Mouse (Mus musculus) lung, postnatal 25 days (tissue): ENCODE measurements around the gene Nenf.

ENCODE experiments used
- DNase-seq: peaks from one replicate; pipeline ENCODE4 v3.0.0; 2022; ENCODE audit warnings: low spot score

The Nenf gene

DNA sequence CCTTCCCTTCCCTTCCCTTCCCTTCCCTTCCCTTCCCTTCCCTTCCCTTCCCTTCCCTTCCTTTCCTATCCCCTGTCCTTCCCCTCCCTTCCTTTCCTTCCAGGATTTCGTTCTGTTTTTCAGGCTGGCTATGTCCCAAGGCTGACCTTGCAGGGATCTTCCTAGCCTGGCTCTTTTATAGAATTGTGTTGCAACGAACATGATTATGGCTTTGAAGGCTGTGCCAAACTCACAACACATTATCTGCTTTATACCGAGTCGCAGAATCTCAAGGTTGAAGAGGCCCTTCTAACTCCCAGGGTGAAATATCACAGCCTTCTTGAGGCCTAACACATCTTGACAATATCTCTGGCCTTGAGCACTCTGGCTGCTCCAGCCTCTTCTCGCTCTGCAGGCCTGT lies 692 bp upstream of the Nenf start:
- no peak for DNase-seq

DNA sequence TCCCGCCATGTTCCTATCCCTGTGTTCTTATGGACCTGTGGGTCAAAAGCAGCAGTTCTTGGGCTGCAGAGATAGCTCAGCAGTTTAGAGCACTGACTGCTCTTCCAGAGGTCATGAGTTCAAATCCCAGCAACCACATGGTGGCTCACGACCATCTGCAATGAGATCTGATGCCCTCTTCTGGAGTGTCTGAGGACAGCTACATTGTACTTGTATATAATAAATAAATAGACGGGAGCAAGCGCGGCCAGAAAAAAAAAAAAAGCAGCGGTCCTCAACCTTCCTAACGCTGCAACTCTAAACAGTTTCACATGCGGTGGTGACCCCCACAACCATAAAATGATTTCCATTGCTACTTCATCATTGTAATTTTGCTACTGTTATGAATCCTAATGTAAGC lies 1.2 kb downstream of the Nenf start:
- no peak for DNase-seq

DNA sequence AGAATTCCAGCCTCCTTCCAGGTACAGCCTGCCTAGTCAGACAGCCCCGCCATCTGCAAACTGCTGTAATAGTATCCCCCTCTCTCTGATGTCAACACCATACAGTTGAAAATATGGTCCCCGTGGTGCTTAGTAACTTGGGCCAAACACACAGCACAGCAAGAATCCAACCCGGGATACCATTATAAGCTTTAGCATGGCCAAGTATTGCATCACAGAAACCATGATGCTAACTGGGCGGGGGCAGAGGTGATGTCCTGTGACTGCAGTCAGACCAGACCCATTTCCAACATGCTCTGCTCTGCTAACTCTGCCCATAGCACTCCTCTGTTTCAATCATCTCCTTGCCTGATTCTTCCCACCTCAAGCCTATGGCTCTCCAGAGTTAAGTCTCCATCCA lies 4.1 kb downstream of the Nenf start:
- no peak for DNase-seq

DNA sequence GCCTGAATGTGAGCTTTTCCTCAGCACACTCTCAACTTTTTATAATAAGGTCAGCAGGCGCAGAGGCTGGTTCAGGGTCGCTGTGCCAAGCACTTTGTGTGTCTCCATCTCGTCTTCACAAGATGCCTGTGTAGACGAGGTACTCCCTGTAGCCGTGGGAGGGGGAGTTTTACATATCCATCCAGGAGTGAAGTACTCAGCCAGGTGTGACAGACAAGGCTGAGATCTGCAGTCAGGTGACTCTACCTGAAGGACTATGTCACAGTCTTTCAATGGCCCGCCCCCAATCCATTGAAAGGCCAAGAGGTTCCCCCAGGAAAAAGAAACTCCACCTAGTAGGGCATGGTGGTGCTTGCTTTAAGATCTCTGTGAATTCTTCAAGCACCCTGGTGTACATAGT lies 4.8 kb downstream of the Nenf start:
- DNase-seq: no peak

DNA sequence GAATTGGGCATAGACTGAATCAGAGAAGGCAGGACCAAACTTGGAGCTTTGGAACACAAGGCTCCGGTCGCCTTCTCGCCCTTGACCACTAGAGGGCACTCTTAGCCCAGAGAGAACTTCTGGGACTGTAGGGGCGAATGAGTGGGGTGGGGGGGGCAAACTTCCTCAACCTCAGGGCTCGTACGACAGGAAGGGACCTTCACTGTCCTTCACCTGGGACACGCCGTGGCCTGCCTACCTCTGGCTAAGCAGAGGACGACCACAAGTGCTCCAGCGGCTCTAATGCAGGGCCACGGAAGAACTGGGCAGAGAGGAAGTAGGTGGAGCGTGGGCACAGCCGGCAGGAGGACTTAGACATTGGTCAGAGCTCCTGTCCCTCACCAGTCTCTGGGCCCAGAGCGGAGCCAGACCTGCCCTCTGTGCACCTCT lies 5.5 kb downstream of the Nenf start:
- DNase-seq: peak; percentile 89

DNA sequence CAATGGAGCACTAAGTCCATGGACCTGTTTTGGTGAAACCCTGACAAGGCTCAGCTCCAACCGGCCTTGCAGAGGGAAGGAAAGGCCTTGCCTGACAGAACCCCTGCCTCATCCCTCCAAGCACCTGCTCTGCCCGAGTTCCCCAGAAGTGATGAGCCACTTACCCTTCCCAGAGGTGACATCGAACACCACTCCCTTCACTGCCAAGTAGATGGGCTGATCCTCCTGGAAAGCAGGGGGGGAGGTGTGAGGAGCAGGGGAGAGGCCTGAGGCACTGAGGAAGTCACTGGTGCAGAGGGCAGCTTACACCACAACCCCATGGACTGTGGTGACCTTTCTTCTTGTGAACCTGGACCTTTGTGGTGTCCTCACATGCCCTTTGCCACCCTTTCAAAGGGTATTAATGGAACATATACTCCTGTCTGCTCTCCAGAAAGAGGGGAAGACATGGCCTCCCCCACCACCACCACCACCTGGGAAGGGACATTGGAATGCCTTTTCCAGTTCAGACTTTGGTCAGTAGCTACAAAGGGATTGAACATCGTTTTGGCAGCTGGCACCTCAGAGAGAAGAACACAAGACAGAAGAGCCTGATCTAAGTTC lies 6.6 kb downstream of the Nenf start:
- no peak for DNase-seq

DNA sequence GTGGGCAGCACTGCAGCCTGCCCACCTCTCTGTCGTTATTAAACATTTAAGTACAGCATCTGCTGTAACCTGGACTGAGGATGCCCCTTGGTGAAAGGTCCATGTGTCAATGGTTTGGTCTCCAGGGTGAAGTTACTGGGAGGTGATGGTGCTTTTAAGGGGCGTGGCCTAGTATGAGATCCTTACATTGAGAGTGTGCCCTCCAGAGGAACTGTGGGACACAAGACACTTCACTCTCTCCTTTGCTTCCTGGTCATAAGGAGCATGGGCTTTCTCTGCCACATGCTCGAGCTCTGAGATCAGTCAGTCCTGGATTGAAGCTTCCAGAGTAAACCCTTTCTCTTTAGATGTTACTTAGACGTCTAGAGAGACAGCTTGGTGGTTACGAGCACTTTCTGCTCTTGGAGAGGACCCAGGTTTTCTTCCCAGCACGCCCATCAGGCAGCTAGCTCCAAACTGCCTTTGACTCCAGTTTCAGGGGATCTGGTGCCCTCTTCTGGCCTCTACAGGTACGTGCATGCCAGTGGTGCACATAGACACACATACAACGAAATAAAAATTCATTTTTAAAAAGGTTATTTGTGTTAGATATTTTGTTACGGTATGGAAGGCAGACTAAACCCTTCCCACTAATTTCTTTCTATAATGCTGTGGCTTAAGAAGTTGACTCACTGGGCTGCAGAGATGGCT lies 10.1 kb downstream of the Nenf start:
- no peak for DNase-seq

DNA sequence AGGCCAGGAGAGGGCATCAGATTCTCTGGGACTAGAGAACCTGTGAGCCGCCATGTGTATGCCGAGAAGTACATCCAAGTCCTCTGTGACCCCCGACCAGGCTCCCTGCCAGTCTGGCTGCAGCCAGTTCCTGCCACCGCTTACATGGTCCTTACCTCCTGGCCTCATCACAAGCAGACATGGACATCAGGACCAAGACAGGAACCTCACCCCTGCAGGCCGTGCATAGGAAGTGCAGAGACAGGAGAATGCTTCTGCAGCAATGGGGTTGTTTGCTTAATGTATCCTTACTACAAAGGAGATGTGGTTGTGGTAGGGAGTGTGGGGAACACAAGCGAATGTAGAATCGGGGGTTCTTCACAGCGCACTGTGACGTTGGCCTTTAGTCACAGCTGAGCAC lies 11.7 kb downstream of the Nenf start:
- no peak for DNase-seq

DNA sequence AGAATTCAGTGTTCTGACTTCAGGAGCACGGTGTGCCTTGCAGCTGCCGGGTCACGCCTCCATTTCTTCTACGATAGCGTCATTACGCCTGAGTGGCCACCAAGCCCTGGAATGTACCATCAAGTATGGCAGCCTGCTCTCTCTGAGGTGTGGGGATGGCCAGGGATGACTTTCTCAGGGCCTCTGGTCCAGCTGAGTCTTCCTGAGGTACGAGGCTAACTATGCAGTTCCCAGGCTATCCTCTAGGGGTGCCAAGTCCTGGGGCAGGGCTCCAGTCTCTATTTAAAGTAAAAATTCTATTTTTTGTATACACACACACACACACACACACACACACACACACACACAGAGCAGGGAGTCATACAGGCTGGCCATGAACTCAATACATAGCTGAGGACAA lies 12.4 kb downstream of the Nenf start:
- DNase-seq: no peak

DNA sequence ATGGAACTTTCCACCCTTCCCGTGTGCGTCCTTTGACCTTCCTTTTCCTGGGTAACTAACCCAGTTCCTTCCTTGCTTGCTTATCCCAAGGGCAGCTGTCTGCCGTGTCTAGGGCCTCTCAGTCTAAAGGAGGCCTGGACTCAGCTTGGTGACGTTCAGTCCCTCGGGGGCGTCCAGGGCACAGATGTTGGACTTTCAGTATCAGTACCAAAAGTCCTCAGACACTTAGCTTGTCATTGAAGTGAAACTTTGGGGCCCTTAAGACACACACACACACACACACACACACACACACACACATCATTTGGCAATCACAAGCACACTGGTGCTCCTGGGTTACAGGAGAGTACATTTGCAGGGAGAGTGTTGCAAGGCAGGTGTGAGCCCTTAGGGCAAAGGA lies 13.8 kb downstream of the Nenf start:
- DNase-seq: no peak

DNA sequence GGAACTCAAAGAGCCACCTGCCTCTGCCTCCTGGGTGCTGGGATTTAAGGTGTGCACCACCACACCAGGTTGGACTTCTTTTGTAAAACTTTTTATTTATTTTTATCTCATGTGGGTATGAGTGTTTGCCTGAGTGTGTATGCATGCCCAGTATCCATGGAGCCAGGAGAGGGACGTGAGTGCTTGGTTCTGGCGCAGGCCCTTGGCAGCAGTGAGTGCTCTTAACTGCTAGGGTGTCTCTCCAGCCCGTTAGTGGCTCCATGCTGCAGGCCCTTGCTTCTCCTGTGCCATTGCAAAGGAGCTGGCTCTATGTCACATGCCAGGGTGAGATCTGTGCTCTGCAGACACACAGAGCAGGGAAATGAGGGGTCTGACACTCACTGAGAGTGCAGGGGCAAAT lies 14.3 kb downstream of the Nenf start:
- DNase-seq: peak; percentile 78

DNA sequence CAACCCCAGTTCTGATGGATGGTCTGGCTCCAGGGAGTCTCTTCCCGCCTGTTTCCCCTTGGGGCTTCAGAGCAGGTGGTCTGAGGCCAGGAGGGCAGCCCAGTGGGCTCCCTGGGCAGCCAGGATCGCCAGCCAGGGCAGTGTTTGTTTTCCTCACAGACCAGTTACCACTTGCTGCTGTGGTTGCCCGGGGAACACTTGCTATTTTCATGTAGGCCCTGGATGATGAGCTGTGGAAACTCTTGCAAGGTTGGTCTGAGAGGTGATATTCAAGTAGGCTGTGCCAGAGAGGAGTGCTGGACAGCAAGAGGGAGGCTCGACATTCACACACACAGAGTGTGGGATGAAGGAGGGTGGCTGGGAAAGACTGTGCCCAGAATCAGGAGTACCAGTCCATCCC lies 16.1 kb downstream of the Nenf start:
- DNase-seq: no peak

DNA sequence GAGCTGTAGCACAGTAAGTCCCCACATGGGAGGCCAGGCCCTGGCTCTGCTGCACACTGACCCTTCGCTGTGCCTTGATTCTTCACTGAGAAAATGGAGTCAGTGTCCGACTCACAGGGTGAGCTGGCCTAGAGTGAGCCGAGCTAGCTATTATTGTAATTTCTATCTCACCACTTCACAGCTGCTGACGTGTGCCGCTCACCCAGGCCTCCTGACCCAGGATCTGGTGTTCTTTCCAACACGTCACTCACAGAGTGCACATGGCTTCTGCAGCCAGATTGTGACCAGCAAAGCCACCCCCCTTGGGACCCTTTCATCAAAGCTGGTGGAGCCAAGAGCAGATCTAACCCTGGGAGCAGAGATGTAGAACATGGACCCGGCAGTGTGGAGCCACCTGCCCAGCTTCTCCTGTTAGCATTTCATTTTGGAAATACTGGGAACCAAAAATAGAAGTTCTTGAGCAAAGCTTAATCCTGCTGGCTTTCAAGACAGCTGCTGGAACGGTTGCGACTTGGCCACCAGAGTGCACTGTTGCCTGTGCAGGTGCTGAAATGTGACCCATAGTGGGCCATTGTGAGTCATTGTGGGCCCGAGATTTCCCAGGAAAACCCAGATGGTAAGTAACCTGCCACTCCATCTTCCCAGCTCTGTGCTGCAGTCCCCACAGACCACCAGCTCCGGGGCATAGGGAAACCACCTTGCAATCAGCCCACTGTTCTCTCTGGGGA lies 18.6 kb downstream of the Nenf start:
- peak; percentile 59 for DNase-seq

DNA sequence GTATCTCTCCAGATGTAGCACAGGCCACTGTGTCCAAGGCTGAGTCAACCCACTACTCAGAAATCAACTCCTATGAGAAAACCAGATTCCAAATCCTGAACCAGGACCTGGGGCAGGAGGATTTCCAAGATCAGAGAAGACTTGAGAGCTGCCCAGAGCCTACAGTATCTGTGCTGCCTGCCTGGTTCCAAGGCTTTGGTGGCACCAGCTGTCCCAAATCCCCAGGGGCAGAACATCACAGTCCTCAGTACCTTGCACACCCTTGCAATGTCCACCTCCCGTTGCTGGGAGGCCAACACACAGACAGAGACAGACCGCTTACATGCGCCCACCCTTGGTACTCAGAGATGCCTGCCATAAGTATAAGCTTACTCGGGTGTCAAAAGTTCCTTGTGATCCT lies 19.7 kb downstream of the Nenf start:
- no peak for DNase-seq

DNA sequence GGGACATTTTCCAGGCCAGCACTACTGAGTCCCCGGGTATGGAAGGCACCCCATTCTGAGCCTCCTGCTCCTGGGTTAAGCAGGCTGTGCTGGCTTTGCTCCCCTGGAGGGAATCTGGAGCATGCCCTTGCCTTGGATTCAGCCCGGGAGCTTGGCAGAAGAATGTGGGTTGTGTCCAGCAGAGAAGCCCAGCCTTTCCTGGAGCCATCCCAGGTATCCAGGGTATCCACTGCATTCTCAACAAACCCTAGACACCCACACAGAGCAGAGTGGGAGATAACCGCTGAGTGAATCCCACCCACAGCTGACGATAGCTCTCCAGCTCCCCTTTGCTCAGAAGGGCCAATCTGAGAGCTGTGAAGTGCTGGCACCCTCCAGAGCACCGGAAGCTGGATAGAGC lies 21.5 kb downstream of the Nenf start:
- peak; percentile 64 for DNase-seq

DNA sequence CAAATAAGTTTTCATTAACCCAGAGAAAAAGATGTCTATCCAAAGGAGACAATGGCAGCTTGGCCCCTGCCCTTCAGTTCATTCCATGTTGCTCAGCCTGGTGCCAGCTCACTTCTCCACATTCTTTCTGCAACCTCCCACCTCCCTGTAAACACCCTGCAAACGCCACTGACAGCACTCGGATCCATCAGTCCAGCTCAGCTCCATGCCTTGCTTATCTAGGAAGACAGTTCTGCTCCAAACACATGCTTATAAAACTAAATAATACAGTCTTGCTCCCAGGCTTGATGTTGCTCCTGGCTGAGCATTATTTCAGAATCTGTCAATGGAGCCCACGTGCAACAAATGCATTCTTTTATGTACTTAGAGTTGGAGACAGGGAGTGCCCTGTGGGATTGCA lies 22.2 kb downstream of the Nenf start:
- no peak for DNase-seq

DNA sequence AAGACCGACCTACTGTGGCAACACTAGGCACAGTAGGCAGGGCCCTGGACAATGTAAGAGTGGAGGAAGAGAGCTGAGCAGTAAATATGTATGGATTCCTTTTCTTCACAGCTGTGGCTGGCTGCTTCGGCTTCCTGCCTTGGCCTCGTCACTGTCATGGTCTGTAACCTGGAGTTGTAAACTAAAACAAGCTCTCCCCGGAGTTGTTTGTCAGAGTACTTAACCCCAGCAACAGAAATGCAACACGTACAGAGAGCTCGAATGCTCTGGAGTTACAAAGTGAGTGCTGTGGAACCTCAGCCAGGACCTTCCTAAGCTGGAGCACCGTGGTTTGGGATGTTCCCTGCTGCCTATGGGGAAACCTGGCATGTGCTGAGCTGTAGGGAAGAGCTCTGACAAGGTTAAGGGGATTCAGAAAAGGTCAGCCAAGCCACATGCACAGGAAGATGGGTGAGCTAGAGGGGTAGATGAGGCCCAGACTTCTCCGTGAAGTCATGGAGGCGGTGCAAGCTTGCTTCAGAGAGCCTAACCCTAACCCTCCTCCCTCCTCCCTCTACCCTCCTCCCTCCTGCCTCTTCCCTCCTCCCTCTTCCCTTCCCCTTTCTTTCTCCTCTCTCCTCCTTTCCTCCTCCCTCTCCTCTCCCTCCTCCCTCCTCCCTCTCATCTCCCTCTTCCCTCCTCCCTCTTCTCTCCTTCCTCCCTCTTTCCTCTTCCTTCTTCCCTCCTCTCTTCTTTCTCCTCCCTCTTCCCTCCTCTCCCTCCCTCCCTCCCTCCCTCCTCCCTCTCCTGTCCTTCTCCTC lies 23.8 kb downstream of the Nenf start:
- no peak for DNase-seq

DNA sequence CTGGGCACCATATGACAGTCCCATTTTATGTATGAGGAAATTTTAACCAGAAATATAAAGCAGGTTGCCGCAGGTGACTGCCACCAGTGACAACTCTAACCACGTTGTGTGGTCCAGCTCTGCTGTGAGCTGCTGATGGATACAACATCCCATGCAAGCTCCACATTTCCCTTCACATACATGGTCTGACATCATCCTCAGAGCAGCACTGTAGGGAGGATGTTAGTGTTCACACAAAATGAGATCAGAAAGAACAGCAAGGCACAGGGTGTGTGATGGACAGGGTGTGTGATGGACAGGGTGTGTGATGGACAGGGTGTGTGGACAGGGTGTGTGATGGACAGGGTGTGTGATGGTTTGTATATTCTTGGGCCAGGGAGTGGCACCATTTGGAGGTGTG lies 24.9 kb downstream of the Nenf start:
- no peak for DNase-seq

DNA sequence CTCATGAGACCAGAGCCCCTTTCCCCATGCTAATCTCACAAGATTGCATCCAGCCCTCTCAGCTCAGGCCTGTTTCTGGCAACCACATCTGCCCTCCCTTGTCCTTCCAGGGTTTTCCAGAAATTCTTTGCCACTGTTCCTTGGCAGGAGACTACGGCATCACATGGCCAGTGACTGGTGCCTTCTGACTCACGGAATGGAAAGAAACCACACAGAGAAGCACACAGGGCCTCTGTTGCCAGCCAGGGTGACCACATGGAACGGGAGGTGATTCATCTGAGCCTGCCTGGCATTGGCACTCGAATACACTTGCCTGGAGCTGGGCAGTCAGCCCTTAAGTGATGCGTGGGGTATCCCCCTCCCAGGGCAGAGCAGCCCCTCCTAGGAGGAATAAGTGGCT lies 25.6 kb downstream of the Nenf start:
- peak; percentile 62 for DNase-seq

DNA sequence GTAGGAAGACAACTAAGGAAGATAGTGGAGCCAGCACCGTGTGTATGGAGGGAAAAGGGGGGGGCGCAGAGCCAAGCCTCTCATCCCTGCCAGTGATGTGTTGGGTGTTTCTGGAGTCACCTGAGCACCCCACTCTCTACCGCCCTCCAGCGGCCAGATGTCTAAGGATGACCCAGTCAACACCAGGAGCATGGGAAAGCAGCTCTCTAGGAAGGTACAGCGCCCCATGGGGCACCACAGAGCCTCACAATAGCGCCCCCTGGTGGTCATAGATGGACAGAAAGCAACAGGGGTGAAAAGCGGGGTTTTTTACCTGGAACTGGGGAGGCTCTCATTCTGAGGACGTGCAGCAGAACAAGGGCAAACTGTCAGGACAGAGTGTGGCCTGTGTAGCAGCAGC lies 29.2 kb downstream of the Nenf start:
- peak; percentile 75 for DNase-seq

DNA sequence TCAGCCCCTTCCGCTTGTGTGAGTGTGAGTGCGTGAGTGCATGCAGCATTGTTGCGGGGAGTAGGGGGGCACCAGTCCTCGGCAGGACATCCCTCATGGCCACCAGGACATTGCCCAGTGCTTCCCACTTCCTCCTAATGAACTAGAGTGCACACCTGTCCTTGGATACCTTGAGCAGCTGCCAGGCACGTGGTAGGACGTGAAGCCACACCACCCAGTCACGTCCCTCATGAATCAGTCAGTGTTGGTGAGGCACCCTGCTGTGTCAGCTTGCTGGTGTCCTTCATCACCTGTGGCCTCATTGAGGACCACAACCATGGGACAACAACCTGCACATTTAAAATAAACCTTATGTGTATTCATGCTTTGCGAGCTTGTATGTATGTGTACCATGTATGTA lies 33.5 kb downstream of the Nenf start:
- DNase-seq: no peak

DNA sequence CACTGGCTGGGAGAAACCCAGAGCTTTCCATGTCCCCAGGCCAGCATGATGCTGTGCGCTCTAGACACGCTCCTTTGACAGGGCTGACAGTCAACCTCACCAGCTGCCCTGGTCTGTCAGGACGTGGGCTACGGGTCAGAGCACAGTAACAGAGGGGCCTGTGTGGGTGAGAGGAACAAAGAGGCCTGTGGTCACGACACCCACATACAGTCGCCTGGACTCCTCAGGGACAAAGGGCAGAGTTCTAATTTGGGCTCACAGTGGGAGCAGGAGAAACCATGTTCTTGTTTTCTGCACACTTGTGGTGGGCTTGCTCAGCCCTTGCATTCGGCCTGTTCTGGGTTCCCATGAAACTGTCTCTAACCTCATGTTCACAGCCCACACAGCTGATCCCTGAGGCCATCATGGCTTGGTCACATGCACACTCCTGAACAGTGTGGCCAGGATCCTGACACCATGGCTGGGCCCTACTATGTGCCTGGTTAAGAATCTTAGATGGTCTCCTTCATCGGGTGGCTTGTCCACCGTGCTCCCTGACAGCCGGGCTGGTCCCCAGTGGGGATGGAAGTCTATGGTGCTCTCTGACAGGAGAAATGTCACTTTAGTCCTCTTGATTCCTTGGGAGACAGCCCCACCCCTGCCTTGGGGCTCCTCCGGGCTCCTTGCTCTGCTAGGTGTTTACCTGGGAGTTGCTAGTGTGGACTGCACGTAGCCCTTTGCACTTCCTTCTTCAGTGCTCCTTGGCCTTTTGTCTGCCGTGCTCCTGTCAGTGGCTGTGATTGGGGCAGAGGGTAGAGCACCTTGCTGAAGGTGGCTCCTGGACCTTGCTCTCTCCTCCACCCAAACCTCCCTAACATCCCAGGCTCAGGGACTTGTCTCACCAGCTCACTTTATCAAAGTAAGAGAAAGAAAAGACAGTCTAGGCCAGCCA lies 34.6 kb downstream of the Nenf start:
- no peak for DNase-seq
